Mouse (Mus musculus) E14TG2a.4 (cell line): ENCODE data around the gene Tcf7l1.

ENCODE experiments used
- CTCF ChIP-seq: conservative IDR thresholded peaks from 2 replicates; pipeline ENCODE4 v1.5.1; 2014; ENCODE audit warnings: low read length
- NANOG ChIP-seq: IDR thresholded peaks from 2 replicates; pipeline ENCODE4 v1.6.1; 2014; ENCODE audit warnings: borderline replicate concordance, low read length, mixed read lengths

DNA sequence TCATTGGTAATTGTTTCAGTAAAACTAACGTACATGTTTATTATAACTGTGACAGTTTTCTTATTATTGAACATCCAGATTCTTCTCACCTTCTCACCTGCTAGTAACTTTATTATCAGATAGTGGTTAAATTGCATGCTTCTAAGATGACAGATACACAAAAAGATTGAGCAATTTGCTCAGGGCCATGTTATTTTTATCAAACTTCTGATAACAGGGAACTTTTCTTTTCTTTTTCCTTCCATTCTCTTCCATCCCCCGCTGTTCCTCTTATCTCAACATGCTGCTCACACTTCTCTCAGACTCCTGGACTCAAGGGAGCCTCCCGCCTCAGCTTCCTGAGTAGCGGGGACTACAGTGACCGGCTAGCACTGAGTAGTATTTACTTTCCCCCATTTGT lies 168.1 kb downstream of the Tcf7l1 start:
- TF ChIP-seq CTCF, result no peak
- no peak for TF ChIP-seq NANOG
